Mouse (Mus musculus): Measurements from ENCODE around the gene Tmem88.

Gene Tmem88

DNA sequence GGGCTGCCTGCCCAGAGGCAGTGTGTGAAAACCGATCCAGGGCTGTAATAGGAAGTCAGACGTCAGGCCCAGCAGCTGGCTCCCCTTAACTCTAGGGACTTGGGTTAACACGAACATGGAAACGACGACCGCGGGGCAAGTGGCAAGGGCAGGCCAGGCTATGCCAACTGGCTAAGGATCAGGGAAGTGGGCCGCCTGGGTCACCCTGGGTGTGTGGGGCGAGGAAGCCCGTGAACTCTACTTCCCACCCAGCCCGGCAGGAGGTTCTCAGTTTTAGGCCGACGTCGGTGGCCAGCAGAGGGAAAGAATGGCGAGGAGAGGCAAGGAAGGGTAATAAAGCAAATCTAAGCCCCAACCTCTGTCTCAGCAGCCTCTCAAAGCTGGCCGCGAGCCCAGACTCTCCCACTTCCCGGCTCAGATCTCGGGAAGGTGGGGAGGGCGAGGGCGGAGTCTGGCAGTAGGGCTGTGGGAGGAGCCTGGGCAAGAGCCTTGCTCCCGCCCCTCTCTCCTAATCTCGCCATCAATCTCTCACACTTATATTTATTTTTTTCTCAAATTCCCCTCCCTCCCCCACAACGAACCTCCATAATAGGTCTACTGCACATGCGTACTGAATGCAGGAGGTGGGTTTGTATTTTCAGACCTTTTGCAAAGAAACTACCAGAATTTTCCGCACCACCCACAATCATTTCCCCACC, 31.7 kb downstream of the Tmem88 start:
- CTCF ChIA-PET: interaction anchor here (0.7 kb wide), 1 partner anchor 309 kb away, joined by 4 read pairs; no protein-coding TSS in a partner anchor

DNA sequence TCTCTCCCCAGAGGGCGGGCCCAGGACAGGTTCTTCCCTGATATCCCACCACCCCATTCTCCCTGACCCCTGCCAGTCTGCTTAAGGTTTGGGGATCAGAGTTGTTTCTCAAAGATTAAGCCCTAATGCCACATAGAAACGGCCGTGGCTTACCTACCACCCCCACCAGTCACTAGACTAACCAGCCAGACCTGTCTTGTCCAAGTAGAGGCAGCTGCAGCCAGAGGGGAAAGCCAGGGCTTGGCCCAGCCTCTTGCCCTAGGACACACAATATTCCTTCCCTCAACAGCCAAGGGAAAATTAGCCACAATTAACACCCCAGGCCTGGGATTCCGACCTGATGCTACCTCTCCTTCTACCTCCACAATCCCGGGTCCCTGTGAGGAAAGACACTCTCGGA, 32.3 kb downstream of the Tmem88 start:
- CTCF ChIA-PET: no interaction called here

- CTCF ChIA-PET: no interaction called here
Observed at GRCm38 (mm10) chr11:69364910-69365309, 33.1 kb downstream of the Tmem88 start.

DNA sequence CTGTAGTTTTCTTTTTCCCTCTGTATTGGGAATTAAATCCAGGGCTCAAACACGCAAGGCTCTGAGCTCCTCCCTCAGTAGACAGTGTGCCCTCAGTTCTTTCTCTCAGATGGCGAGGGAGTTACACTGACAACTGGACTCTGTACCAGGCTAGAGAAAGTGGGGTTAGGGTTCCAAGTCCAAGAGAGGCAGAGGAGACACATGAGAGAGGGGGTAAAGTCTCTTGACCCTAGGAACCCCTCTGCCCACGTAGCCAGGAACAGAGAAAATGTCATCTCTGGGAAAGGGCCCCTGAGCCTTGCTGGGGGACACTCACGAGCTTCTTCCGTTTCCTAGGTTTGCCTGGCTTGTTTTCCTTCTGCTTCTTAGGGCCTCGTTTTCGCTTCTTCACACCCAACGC, 33.7 kb downstream of the Tmem88 start:
- CTCF ChIA-PET: no interaction called here

- CTCF ChIA-PET: interaction anchor here (0.6 kb wide), 1 partner anchor 20 kb away, joined by 4 read pairs; no protein-coding TSS in a partner anchor
Observed at GRCm38 (mm10) chr11:69362479-69362878, 35.6 kb downstream of the Tmem88 start.

DNA sequence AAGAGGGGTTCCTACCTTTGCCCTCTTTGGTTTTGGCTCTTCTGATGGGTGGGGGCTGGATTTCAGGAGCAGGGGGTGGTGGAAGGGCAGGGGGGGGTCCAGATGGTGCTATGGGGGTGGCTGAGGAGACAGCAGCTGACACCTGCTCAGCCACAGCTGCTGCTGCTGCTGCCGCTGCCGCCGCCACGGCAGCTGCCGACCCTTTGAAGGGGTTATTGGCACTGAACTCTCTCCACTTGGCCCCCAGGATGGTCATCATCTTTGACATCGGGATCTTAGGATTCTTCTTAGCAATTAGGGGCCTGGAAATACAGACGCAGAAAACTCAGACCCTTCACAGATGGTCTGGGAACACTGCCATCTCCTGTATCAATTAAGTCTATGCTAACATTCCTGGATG, 36.0 kb downstream of the Tmem88 start:
- CTCF ChIA-PET: interaction anchor here (0.6 kb wide), 1 partner anchor 20 kb away, joined by 4 read pairs; no protein-coding TSS in a partner anchor

- CTCF ChIA-PET: no interaction called here
Observed at GRCm38 (mm10) chr11:69357690-69358089, 40.3 kb downstream of the Tmem88 start.

DNA sequence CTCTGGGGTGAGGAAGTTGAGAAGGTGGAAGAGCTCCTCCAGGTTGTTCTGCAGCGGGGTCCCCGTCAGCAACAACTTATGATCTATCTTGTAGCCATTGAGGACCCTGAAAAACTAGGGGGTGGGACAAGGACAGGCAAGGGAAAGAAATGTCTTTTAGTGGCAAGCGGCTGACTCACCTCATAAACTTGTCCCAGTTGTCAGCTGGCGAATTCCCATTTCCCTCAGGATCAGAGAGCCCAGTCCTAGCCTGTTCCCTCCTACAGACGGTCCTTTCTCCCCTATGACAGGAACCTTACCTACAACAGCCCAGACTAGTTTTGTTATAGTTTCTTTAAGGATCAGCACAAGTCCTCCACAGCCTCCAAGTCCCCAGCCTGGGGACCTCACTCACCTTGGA, 41.5 kb downstream of the Tmem88 start:
- CTCF ChIA-PET: no interaction called here
